In the genomic region with DNA sequence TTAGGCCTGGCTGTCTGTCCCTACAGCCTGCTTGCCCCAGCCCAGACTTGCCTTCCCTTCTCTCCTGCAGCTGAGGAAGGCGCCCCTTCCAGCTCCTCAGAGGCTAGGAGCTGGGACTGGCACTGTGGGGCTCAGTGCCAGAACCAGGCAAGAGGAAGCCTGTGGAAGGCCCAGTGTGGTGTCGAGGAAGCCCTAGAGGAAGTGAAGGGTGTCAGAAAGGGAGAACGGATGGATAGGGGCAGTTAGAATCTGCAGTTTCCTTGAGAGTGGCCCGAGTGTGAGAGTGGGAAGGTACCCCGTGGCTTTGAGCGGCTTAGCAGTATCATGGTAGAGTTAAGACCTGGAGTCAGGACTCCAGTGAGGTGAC, we compare ENCODE assay signal across 38 mouse cellular contexts. TPM values are rescaled to one million over a fixed set of nuclear protein-coding genes. Genes with fewer than 3 reads are reported as not detected.
DNase-seq lines count a peak whose midpoint lies in the region; ATAC-seq and TF ChIP-seq lines count a peak whose summit lies in the region.
"Had no signal": no experiment of that assay in that cellular context is flagged by ENCODE, and none has a peak within 500 bp of the region (broad histone marks: within the 10 kb centered on the region; RNA-seq: fewer than 3 reads in every experiment).

No protein-coding gene starts in this region.

- no peak for TF ChIP-seq CTCF in MEL (IDR thresholded peaks at IDR 0.05 in 2 of 3, conservative IDR thresholded peaks at IDR 0.05 in 1 of 3; ENCODE audit: control insufficient read depth in 1 of 3, insufficient read depth in 1 of 3, low read depth in 2 of 3, low read length in 3 of 3, poor library complexity in 1 of 3, severe bottlenecking in 1 of 3)

- no peak for TF ChIP-seq RAD21 in MEL (IDR thresholded peaks at IDR 0.05; ENCODE audit: low read depth, low read length)

- no peak for TF ChIP-seq POLR2A in MEL (IDR thresholded peaks at IDR 0.05; ENCODE audit: control insufficient read depth in 1 of 2, insufficient read depth in 1 of 2, low read depth in 1 of 2, low read length in 2 of 2, poor library complexity in 1 of 2)

- no peak overlapping the region for H3K4me2 ChIP-seq in liver, embryonic 12.5 days
- no peak overlapping the region for H3K4me2 ChIP-seq in liver, embryonic 11.5 days
- H3K4me2 ChIP-seq: embryonic facial prominence, embryonic 13.5 days; forebrain, embryonic 12.5 days; forebrain, embryonic 15.5 days; heart, embryonic 11.5 days; hindbrain, embryonic 14.5 days had no signal

- intact Hi-C loops in heart, postnatal 10 days (cut with DNase I) = no loop called here

- no peak overlapping the region for H3K9ac ChIP-seq in liver, embryonic 12.5 days
- H3K9ac ChIP-seq in liver, embryonic 11.5 days (ENCODE audit: low read depth, low read length) = no peak overlapping the region
- no peak overlapping the region for H3K9ac ChIP-seq in MEL (ENCODE audit: control insufficient read depth, low read depth, low read length, poor library complexity, severe bottlenecking)
- H3K9ac ChIP-seq: embryonic facial prominence, embryonic 13.5 days; forebrain, embryonic 12.5 days; forebrain, embryonic 15.5 days; hindbrain, embryonic 14.5 days had no signal

- no peaks in the 10 kb centered on the region for H3K27me3 ChIP-seq in liver, embryonic 12.5 days (replicated peaks)
- no peaks in the 10 kb centered on the region for H3K27me3 ChIP-seq in liver, embryonic 11.5 days (replicated peaks; ENCODE audit: control insufficient read depth, insufficient read depth, low read length)
- H3K27me3 ChIP-seq in MEL (ENCODE audit: control insufficient read depth in 1 of 2, insufficient read depth in 2 of 2, low read length in 2 of 2) = no peaks in the 10 kb centered on the region
- H3K27me3 ChIP-seq: embryonic facial prominence, embryonic 13.5 days; forebrain, embryonic 12.5 days; forebrain, embryonic 15.5 days; Patski had no signal

- 52% methylated on average over 6 of the region's 6 CpGs for WGBS in liver, embryonic 12.5 days (ENCODE audit: insufficient replicate concordance)
- WGBS in liver, embryonic 11.5 days = 63% methylated on average over 6 of the region's 6 CpGs

- ATAC-seq in liver, embryonic 12.5 days = no peak
- no peak for ATAC-seq in liver, embryonic 11.5 days (replicated peaks; ENCODE audit: low FRiP score)
- ATAC-seq in granulocyte monocyte progenitor cell, adult 5-6 weeks (replicated peaks; ENCODE audit: poor library complexity, severe bottlenecking) = peak; percentile 41
- ATAC-seq: CD4-positive, CD25-positive, alpha-beta regulatory T cell, adult 4 months; forebrain, embryonic 15.5 days; hindbrain, postnatal 0 days; inflammation-experienced regulatory T-cells, adult 6 months; Patski had no signal

- no peak for TF ChIP-seq EP300 in MEL (IDR thresholded peaks at IDR 0.05; ENCODE audit: low read depth in 1 of 2, low read length in 2 of 2)

- H3K79me2 ChIP-seq in MEL (ENCODE audit: control insufficient read depth, insufficient read depth, low read length, poor library complexity) = peaks cover 2% of the 10 kb centered on the region; the same call in 1 of the 2 replicates

- peaks cover 76% of the 10 kb centered on the region for H3K4me1 ChIP-seq in liver, embryonic 12.5 days
- peaks cover 51% of the 10 kb centered on the region for H3K4me1 ChIP-seq in liver, embryonic 11.5 days (replicated peaks; ENCODE audit: control insufficient read depth, insufficient read depth, low read length)
- H3K4me1 ChIP-seq in MEL (ENCODE audit: control insufficient read depth in 1 of 2, insufficient read depth in 2 of 2, low read length in 2 of 2) = peaks cover 73 to 85% of the 10 kb centered on the region in 2 experiments
- H3K4me1 ChIP-seq: forebrain, embryonic 12.5 days; forebrain, embryonic 15.5 days had no signal

- H3K27ac ChIP-seq in liver, embryonic 12.5 days = 0 out of 2 replicates have a peak overlapping the region, but pooled peaks have one; percentile 0
- H3K27ac ChIP-seq in liver, embryonic 11.5 days (ENCODE audit: low read depth, low read length) = no peak overlapping the region; the same call in 1 of the 2 replicates
- H3K27ac ChIP-seq in MEL (ENCODE audit: control insufficient read depth, low read depth, low read length) = peak overlapping the region; percentile 23
- H3K27ac ChIP-seq: embryonic facial prominence, embryonic 10.5 days; embryonic facial prominence, embryonic 13.5 days; forebrain, embryonic 12.5 days; forebrain, embryonic 15.5 days; hindbrain, embryonic 14.5 days; hindbrain, postnatal 0 days had no signal

- no peak for DNase-seq in liver, embryonic 11.5 days (ENCODE audit: low spot score)
- no peak for DNase-seq in MEL (ENCODE audit: low read depth, low spot score)
- no peak for DNase-seq in ovary, postnatal 10 days (ENCODE audit: low spot score)
- no peak for DNase-seq in heart, postnatal 10 days
- DNase-seq in testis, postnatal 14 days (ENCODE audit: low spot score) = no peak
- DNase-seq: adrenal gland, postnatal 10 days; adrenal gland, postnatal 36 days; cerebellum, adult 11 months; cerebellum, adult 2 months; cerebellum, adult 9-11 months; cerebellum, postnatal 25 days; embryo, embryonic 11 days; gastrocnemius, postnatal 10 days; gastrocnemius, postnatal 36 days; heart, adult 11 months; heart, postnatal 36 days had no signal

- no peak overlapping the region for H3K4me3 ChIP-seq in liver, embryonic 12.5 days
- no peak overlapping the region for H3K4me3 ChIP-seq in liver, embryonic 11.5 days (ENCODE audit: low read depth, low read length)
- H3K4me3 ChIP-seq in MEL (ENCODE audit: control insufficient read depth in 1 of 2, insufficient read depth in 1 of 2, low read depth in 2 of 2, low read length in 2 of 2) = no peak overlapping the region
- H3K4me3 ChIP-seq: embryonic facial prominence, embryonic 10.5 days; embryonic facial prominence, embryonic 13.5 days; erythroblast, embryonic 14.5 days; forebrain, embryonic 12.5 days; forebrain, embryonic 15.5 days had no signal

- no peaks in the 10 kb centered on the region for H3K9me3 ChIP-seq in liver, embryonic 12.5 days (replicated peaks)
- H3K9me3 ChIP-seq in liver, embryonic 11.5 days (ENCODE audit: control insufficient read depth, low read length) = 0 out of 2 replicates have a peak, but pooled peaks cover 2% of the 10 kb centered on the region
- no peaks in the 10 kb centered on the region for H3K9me3 ChIP-seq in MEL (replicated peaks; ENCODE audit: insufficient read depth, low read length)
- H3K9me3 ChIP-seq: embryonic facial prominence, embryonic 10.5 days; embryonic facial prominence, embryonic 13.5 days; forebrain, embryonic 15.5 days had no signal

- no peaks in the 10 kb centered on the region for H3K36me3 ChIP-seq in liver, embryonic 12.5 days
- no peaks in the 10 kb centered on the region for H3K36me3 ChIP-seq in liver, embryonic 11.5 days (ENCODE audit: control insufficient read depth, insufficient read depth, low read length)
- H3K36me3 ChIP-seq in MEL (ENCODE audit: control insufficient read depth in 1 of 2, insufficient read depth in 2 of 2, low read length in 2 of 2) = peaks cover 0 to 77% of the 10 kb centered on the region in 2 experiments; a peak in 2 of 4 replicates
- H3K36me3 ChIP-seq: embryonic facial prominence, embryonic 10.5 days; embryonic facial prominence, embryonic 13.5 days; forebrain, embryonic 12.5 days; forebrain, embryonic 15.5 days had no signal

TF ChIP-seq in MEL, 35 proteins besides CTCF, POLR2A, EP300 and RAD21 (continues in another document):
- no peak for TF ChIP-seq JUND (IDR thresholded peaks at IDR 0.05; ENCODE audit: low read depth, low read length)
- TF ChIP-seq POLR2AphosphoS5 (IDR thresholded peaks at IDR 0.05; ENCODE audit: borderline replicate concordance, low read depth, low read length) = no peak
- no peak for TF ChIP-seq GABPA (IDR thresholded peaks at IDR 0.05; ENCODE audit: low read depth, low read length)
- no peak for TF ChIP-seq BHLHE40 (IDR thresholded peaks at IDR 0.05; ENCODE audit: borderline replicate concordance, low read depth, low read length)
- TF ChIP-seq MAZ (IDR thresholded peaks at IDR 0.05; ENCODE audit: low read depth, low read length) = no peak
- no peak for TF ChIP-seq MEF2A (IDR thresholded peaks at IDR 0.05; ENCODE audit: extremely low read depth, insufficient replicate concordance, low read depth, low read length, poor library complexity, severe bottlenecking)
- TF ChIP-seq ELF1 (IDR thresholded peaks at IDR 0.05; ENCODE audit: low read depth, low read length) = no peak
- TF ChIP-seq ZNF384 (IDR thresholded peaks at IDR 0.05; ENCODE audit: low read depth, low read length) = no peak
- TF ChIP-seq MAX (IDR thresholded peaks at IDR 0.05; ENCODE audit: low read length) = no peak
- no peak for TF ChIP-seq TCF12 (IDR thresholded peaks at IDR 0.05; ENCODE audit: low read depth, low read length)

RNA-seq across cellular contexts. Expression of gene Il4, which starts 4.0 kb away (rescaled TPM):
- 0.81 TPM in 2 replicates for polyA plus RNA-seq in liver, embryonic 12.5 days (2016; fragmentation: Nextera tagmentation; extraction: Ambion mirVana)
- 1.9 and 3.2 TPM in 2 replicates for polyA plus RNA-seq in liver, embryonic 11.5 days (2014; fragmentation: Nextera tagmentation; extraction: Ambion mirVana)
- total RNA-seq in MEL (2012; rRNA removed) = 9.4 and 10.4 TPM in 2 replicates
- 1 to 10 TPM in 1 of 2 experiments, not detected in 1; 4.3 TPM for polyA plus RNA-seq in MEL (2012; ENCODE audit: insufficient read depth in 1 of 2, insufficient read length in 2 of 2, low read depth in 1 of 2, low replicate concordance in 2 of 2, missing spikeins in 1 of 2)
- 1.5 TPM in 1 of 2 replicates, not detected in the other for total RNA-seq in granulocyte monocyte progenitor cell, adult 5-6 weeks (2014; fragmentation: Nextera tagmentation)
- not detected in 2 replicates for total RNA-seq in granulocyte monocyte progenitor cell, adult 5-6 weeks (2017)
- not detected for total RNA-seq in heart, postnatal 10 days (2021)
- total RNA-seq: adrenal gland, adult 18-20 months; adrenal gland, postnatal 10 days; adrenal gland, postnatal 36 days; ES-E14; gastrocnemius, adult 18-20 months; gastrocnemius, postnatal 10 days; gastrocnemius, postnatal 36 days; heart, adult 8-10 months; heart, postnatal 36 days; hindbrain, postnatal 0 days had no signal
- polyA plus RNA-seq: C2C12; cerebellum, adult 2 months; cortical plate, adult 2 months; erythroblast, embryonic 14.5 days; heart, postnatal 0 days had no signal

RNA-seq across cellular contexts. Expression of gene Il13, which starts 12.1 kb away (rescaled TPM):
- not detected in 2 replicates for polyA plus RNA-seq in liver, embryonic 12.5 days (2016; fragmentation: Nextera tagmentation; extraction: Ambion mirVana)
- polyA plus RNA-seq in liver, embryonic 11.5 days (2014; fragmentation: Nextera tagmentation; extraction: Ambion mirVana) = not detected in 2 replicates
- not detected in 2 replicates for total RNA-seq in MEL (2012; rRNA removed)
- polyA plus RNA-seq in MEL (2012; ENCODE audit: insufficient read depth in 1 of 2, insufficient read length in 2 of 2, low read depth in 1 of 2, low replicate concordance in 2 of 2, missing spikeins in 1 of 2) = not detected
- total RNA-seq in granulocyte monocyte progenitor cell, adult 5-6 weeks (2014; fragmentation: Nextera tagmentation) = not detected in 2 replicates
- not detected in 2 replicates for total RNA-seq in granulocyte monocyte progenitor cell, adult 5-6 weeks (2017)
- total RNA-seq in heart, postnatal 10 days (2021) = not detected
- total RNA-seq: adrenal gland, adult 18-20 months; adrenal gland, postnatal 10 days; adrenal gland, postnatal 36 days; ES-E14; gastrocnemius, adult 18-20 months; gastrocnemius, postnatal 10 days; gastrocnemius, postnatal 36 days; heart, adult 8-10 months; heart, postnatal 36 days; hindbrain, postnatal 0 days had no signal
- polyA plus RNA-seq: C2C12; CD4-positive, CD25-positive, alpha-beta regulatory T cell, adult 4 months; cerebellum, adult 2 months; cortical plate, adult 2 months; embryonic facial prominence, embryonic 10.5 days; embryonic facial prominence, embryonic 13.5 days; erythroblast, embryonic 14.5 days; forebrain, embryonic 12.5 days; forebrain, embryonic 15.5 days; heart, embryonic 11.5 days; heart, embryonic 14.5 days; heart, postnatal 0 days; hindbrain, embryonic 11.5 days; hindbrain, embryonic 14.5 days; hindbrain, postnatal 0 days; inflammation-experienced regulatory T-cells, adult 6 months; Patski had no signal

RNA-seq across cellular contexts. Expression of gene Kif3a, which starts 55.2 kb away (rescaled TPM):
- 13.7 and 14.5 TPM in 2 replicates for polyA plus RNA-seq in liver, embryonic 12.5 days (2016; fragmentation: Nextera tagmentation; extraction: Ambion mirVana)
- polyA plus RNA-seq in liver, embryonic 11.5 days (2014; fragmentation: Nextera tagmentation; extraction: Ambion mirVana) = 22.3 and 27.4 TPM in 2 replicates
- 13.6 and 14.2 TPM in 2 replicates for total RNA-seq in MEL (2012; rRNA removed)
- polyA plus RNA-seq in MEL (2012; ENCODE audit: insufficient read depth in 1 of 2, insufficient read length in 2 of 2, low read depth in 1 of 2, low replicate concordance in 2 of 2, missing spikeins in 1 of 2) = 10 to 100 TPM; 17.1 to 88.3 TPM
- 7.5 and 11.8 TPM in 2 replicates for total RNA-seq in granulocyte monocyte progenitor cell, adult 5-6 weeks (2014; fragmentation: Nextera tagmentation)
- total RNA-seq in granulocyte monocyte progenitor cell, adult 5-6 weeks (2017) = 2.4 and 5.7 TPM in 2 replicates
- total RNA-seq in heart, postnatal 10 days (2021) = 10 to 100 TPM; 12.3 to 14.4 TPM
